In genomic region chr11:4291639-4292038, GRCm38 (mm10) we compare ENCODE assay signal across 9 mouse cellular contexts. TPM values are rescaled to one million over a fixed set of nuclear protein-coding genes. Genes with fewer than 3 reads are reported as not detected.
DNase-seq lines count a peak whose midpoint lies in the region; ATAC-seq and TF ChIP-seq lines count a peak whose summit lies in the region.
"Had no signal": no experiment of that assay in that cellular context is flagged by ENCODE, and none has a peak within 500 bp of the region (broad histone marks: within the 10 kb centered on the region; RNA-seq: fewer than 3 reads in every experiment).

No protein-coding gene starts in this region.

- peak; percentile 46 for DNase-seq in ovary, adult 18-20 months (ENCODE audit: low spot score)
- DNase-seq in ovary, postnatal 14 days (ENCODE audit: low spot score): no peak
- DNase-seq in cerebellum, postnatal 10 days: peak; percentile 55 to 69
- peak; percentile 66 for DNase-seq in heart, postnatal 25 days (ENCODE audit: low spot score)
- no peak for DNase-seq in stomach, postnatal 0 days (ENCODE audit: low spot score)
- no peak for DNase-seq in urinary bladder, postnatal 4 days (ENCODE audit: low spot score in 2 of 2)
- DNase-seq in spleen, postnatal 14 days (ENCODE audit: low spot score in 2 of 2): no peak

- H3K4me2 ChIP-seq in stomach, postnatal 0 days (replicated peaks; ENCODE audit: low read depth): no peak overlapping the region
- H3K4me2 ChIP-seq: limb, embryonic 13.5 days had no signal

- ATAC-seq in stomach, postnatal 0 days (ENCODE audit: low FRiP score, low TSS enrichment): 0 out of 2 replicates have a peak, but pooled peaks have one; percentile 35

- no peaks in the 10 kb centered on the region for H3K9me3 ChIP-seq in stomach, postnatal 0 days (ENCODE audit: control insufficient read depth, low read length)
- H3K9me3 ChIP-seq: forebrain, embryonic 10.5 days; limb, embryonic 13.5 days had no signal

- no peaks in the 10 kb centered on the region for H3K4me1 ChIP-seq in stomach, postnatal 0 days (replicated peaks; ENCODE audit: control insufficient read depth, insufficient read depth)

- 63% methylated on average over 6 of the region's 6 CpGs for WGBS in stomach, postnatal 0 days

- no peak overlapping the region for H3K4me3 ChIP-seq in stomach, postnatal 0 days (ENCODE audit: low read depth, low read length)
- H3K4me3 ChIP-seq: forebrain, embryonic 10.5 days; limb, embryonic 13.5 days had no signal

- no peak for TF ChIP-seq EP300 in stomach, postnatal 0 days (optimal IDR thresholded peaks at IDR 0.05)

- no peak overlapping the region for H3K27ac ChIP-seq in stomach, postnatal 0 days (replicated peaks)
- H3K27ac ChIP-seq: forebrain, embryonic 10.5 days; limb, embryonic 13.5 days had no signal

- intact Hi-C loops in heart, postnatal 25 days (cut with DNase I): no loop called here

- H3K36me3 ChIP-seq in stomach, postnatal 0 days (ENCODE audit: control insufficient read depth, insufficient read depth, low read length): no peaks in the 10 kb centered on the region
- H3K36me3 ChIP-seq: forebrain, embryonic 10.5 days; limb, embryonic 13.5 days had no signal

- no peaks in the 10 kb centered on the region for H3K27me3 ChIP-seq in stomach, postnatal 0 days (ENCODE audit: control insufficient read depth, insufficient read depth, low read length)

- no peak overlapping the region for H3K9ac ChIP-seq in stomach, postnatal 0 days (ENCODE audit: low read length)
- H3K9ac ChIP-seq: limb, embryonic 13.5 days had no signal

- TF ChIP-seq CTCF in stomach, postnatal 0 days (IDR thresholded peaks at IDR 0.05; ENCODE audit: low read depth): no peak

RNA-seq across cellular contexts. Expression of gene Lif, which starts 34.3 kb away (rescaled TPM):
- total RNA-seq in heart, postnatal 25 days (2021): under 1 TPM; 0.17 to 0.55 TPM
- 0.61 and 1.1 TPM in 2 replicates for polyA plus RNA-seq in stomach, postnatal 0 days (2015; fragmentation: Nextera tagmentation; extraction: Ambion mirVana)

RNA-seq across cellular contexts. Expression of gene Osm, which starts 55.4 kb away (rescaled TPM):
- total RNA-seq in heart, postnatal 25 days (2021): not detected
- 0.05 and 0.11 TPM in 2 replicates for polyA plus RNA-seq in stomach, postnatal 0 days (2015; fragmentation: Nextera tagmentation; extraction: Ambion mirVana)
- polyA plus RNA-seq: forebrain, embryonic 10.5 days had no signal

Comparison
In these comparisons a context has a peak if more than half of its experiments do, and no peak if none do; other contexts are left out.
1. DNase-seq: peak in ovary, adult 18-20 months (single experiment), cerebellum, postnatal 10 days (2 of 2) and heart, postnatal 25 days (single experiment); none in ovary, postnatal 14 days (single experiment), stomach, postnatal 0 days (single experiment), urinary bladder, postnatal 4 days (0 of 2) and spleen, postnatal 14 days (0 of 2).